Mouse (Mus musculus): ENCODE data around the gene Upb1. TPM values are rescaled to one million over a fixed set of nuclear protein-coding genes. Genes with fewer than 3 reads are reported as not detected.

Upb1 gene
- total RNA-seq, 1 experiment = 0.62 TPM

DNA sequence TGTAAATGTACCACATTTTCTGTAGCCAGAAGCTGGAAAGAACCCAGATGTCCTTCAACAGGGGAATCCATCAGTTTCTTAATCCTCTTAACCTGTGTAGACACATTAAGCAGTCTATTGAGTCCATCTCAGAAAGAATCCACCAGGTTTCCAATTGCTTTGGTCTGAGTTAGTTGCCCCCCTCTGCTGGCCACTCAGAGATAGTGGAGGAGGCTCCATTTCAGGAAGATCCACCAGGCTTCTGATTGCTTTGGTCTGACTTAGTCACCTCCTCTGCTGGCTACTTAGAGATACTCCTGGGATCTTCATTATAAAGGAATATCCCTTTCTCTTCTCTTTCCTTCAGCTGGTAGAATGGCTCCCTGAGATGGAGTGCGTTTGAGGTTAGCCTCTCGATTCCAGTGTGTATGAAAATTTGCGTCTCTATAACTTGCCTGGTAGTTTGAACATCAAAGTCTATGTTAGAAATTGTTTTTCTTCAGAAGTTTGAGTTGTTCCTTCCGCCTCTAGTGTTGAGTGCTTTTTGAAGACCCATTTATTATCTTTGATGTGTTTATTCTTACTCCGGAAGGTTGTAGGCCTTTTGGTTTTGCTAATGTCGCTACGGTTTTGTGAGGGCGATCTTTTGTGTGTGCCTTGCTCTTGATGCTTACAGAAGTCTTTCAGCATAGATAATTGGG is 16.6 kb downstream of the Upb1 start:
- Histone ChIP-seq H3K36me3 (ENCODE audit: control insufficient read depth, insufficient read depth, low read length, poor library complexity, severe bottlenecking) (no peaks in the 10 kb centered on the region), H3K4me1 (ENCODE audit: control insufficient read depth in 2 of 2, insufficient read depth in 2 of 2, low read length in 2 of 2, poor library complexity in 1 of 2) (no peaks in the 10 kb centered on the region), H3K9ac (ENCODE audit: insufficient read depth, low read depth, low read length, poor library complexity, severe bottlenecking) (no peak overlapping the region), H3K4me3 (ENCODE audit: insufficient read depth in 1 of 2, low read depth in 1 of 2, low read length in 2 of 2, poor library complexity in 1 of 2, severe bottlenecking in 1 of 2) (no peak overlapping the region), H3K27ac (ENCODE audit: insufficient read depth, low read depth, low read length, poor library complexity, severe bottlenecking) (no peak overlapping the region), H3K9me3 (ENCODE audit: control insufficient read depth, insufficient read depth, low read depth, low read length) (no peaks in the 10 kb centered on the region)
- no peak for DNase-seq (ENCODE audit: low read depth, low spot score)
- TF ChIP-seq CHD2 (IDR thresholded peaks at IDR 0.05; ENCODE audit: low read depth, low read length) (no peak), ZNF384 (IDR thresholded peaks at IDR 0.05; ENCODE audit: low read depth, low read length) (no peak), HCFC1 (IDR thresholded peaks at IDR 0.05; ENCODE audit: borderline replicate concordance, insufficient read depth, low read length) (no peak), ZC3H11A (IDR thresholded peaks at IDR 0.05; ENCODE audit: borderline replicate concordance, low read depth, low read length) (no peak)
- in situ Hi-C loops (cut with MboI; ENCODE audit: low sequenced_read_pairs in 2 of 2, unreplicated experiment in 2 of 2) = no loop called here

DNA sequence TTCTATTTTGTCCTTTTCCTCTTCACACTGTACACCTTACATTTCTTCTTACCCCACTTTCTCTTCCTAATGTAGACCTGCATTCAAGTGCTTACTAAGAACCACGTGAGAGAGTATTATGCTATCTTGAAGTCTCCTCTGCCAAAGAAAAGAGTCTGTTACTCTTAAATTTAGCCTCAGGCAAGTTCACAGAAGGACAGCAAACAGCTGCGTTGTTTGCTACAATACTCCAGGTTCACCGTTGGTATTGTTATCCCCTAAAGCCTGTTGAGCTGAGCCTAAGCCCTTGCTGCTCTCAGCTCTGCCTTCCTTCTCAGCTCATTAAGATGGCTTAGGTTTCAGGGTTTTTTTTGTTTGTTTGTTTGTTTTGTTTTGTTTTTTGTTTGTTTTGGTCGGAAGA is 17.8 kb downstream of the Upb1 start:
- no peak overlapping the region for H3K4me3 ChIP-seq (ENCODE audit: insufficient read depth in 1 of 2, low read depth in 1 of 2, low read length in 2 of 2, poor library complexity in 1 of 2, severe bottlenecking in 1 of 2)
- H3K4me1 ChIP-seq (ENCODE audit: control insufficient read depth in 2 of 2, insufficient read depth in 2 of 2, low read length in 2 of 2, poor library complexity in 1 of 2) = no peaks in the 10 kb centered on the region
- TF ChIP-seq CHD2 (IDR thresholded peaks at IDR 0.05; ENCODE audit: low read depth, low read length) (no peak), ZNF384 (IDR thresholded peaks at IDR 0.05; ENCODE audit: low read depth, low read length) (no peak), MAFK (IDR thresholded peaks at IDR 0.05; ENCODE audit: insufficient read depth, low read depth, low read length) (no peak), ZC3H11A (IDR thresholded peaks at IDR 0.05; ENCODE audit: borderline replicate concordance, low read depth, low read length) (no peak), HCFC1 (IDR thresholded peaks at IDR 0.05; ENCODE audit: borderline replicate concordance, insufficient read depth, low read length) (no peak)
- in situ Hi-C loops (cut with MboI; ENCODE audit: low sequenced_read_pairs in 2 of 2, unreplicated experiment in 2 of 2) = no loop called here
- H3K9ac ChIP-seq (ENCODE audit: insufficient read depth, low read depth, low read length, poor library complexity, severe bottlenecking) = no peak overlapping the region
- no peaks in the 10 kb centered on the region for H3K9me3 ChIP-seq (ENCODE audit: control insufficient read depth, insufficient read depth, low read depth, low read length)
- no peak overlapping the region for H3K27ac ChIP-seq (ENCODE audit: insufficient read depth, low read depth, low read length, poor library complexity, severe bottlenecking)
- no peak for DNase-seq (ENCODE audit: low read depth, low spot score)
- no peaks in the 10 kb centered on the region for H3K36me3 ChIP-seq (ENCODE audit: control insufficient read depth, insufficient read depth, low read length, poor library complexity, severe bottlenecking)

DNA sequence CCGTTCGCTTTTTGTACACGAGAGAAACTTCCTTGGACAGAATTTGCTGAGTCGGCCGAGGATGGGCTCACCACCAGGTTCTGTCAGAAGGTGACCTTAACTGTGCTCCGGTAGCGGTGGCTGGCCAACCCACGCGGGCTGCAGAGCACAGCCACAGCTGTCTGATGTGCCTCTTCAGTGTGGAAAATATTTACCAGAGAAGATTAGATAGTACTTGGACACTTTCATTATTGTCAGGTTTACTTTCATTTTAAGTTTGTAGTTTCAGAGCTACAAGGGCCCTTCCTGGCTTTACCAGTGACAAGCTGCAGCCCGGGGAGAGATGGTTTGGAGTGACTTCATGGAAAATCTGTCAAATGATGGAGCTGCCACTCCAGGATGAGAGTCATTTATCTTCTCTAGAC is 23.6 kb downstream of the Upb1 start:
- H3K9ac ChIP-seq (ENCODE audit: insufficient read depth, low read depth, low read length, poor library complexity, severe bottlenecking) = no peak overlapping the region
- in situ Hi-C loops (cut with MboI; ENCODE audit: low sequenced_read_pairs in 2 of 2, unreplicated experiment in 2 of 2) = no loop called here
- H3K4me3 ChIP-seq (ENCODE audit: insufficient read depth in 1 of 2, low read depth in 1 of 2, low read length in 2 of 2, poor library complexity in 1 of 2, severe bottlenecking in 1 of 2) = no peak overlapping the region
- DNase-seq (ENCODE audit: low read depth, low spot score) = no peak
- 0 out of 4 replicates have a peak, but pooled peaks cover 0 to 3% of the 10 kb centered on the region in 2 experiments for H3K4me1 ChIP-seq (ENCODE audit: control insufficient read depth in 2 of 2, insufficient read depth in 2 of 2, low read length in 2 of 2, poor library complexity in 1 of 2)
- TF ChIP-seq CHD2 (IDR thresholded peaks at IDR 0.05; ENCODE audit: low read depth, low read length) (no peak), MAFK (IDR thresholded peaks at IDR 0.05; ENCODE audit: insufficient read depth, low read depth, low read length) (no peak), ZC3H11A (IDR thresholded peaks at IDR 0.05; ENCODE audit: borderline replicate concordance, low read depth, low read length) (no peak), ZNF384 (IDR thresholded peaks at IDR 0.05; ENCODE audit: low read depth, low read length) (no peak), HCFC1 (IDR thresholded peaks at IDR 0.05; ENCODE audit: borderline replicate concordance, insufficient read depth, low read length) (no peak)
- no peak overlapping the region for H3K27ac ChIP-seq (ENCODE audit: insufficient read depth, low read depth, low read length, poor library complexity, severe bottlenecking)
- H3K36me3 ChIP-seq (ENCODE audit: control insufficient read depth, insufficient read depth, low read length, poor library complexity, severe bottlenecking) = no peaks in the 10 kb centered on the region
- H3K9me3 ChIP-seq (ENCODE audit: control insufficient read depth, insufficient read depth, low read depth, low read length) = no peaks in the 10 kb centered on the region

DNA sequence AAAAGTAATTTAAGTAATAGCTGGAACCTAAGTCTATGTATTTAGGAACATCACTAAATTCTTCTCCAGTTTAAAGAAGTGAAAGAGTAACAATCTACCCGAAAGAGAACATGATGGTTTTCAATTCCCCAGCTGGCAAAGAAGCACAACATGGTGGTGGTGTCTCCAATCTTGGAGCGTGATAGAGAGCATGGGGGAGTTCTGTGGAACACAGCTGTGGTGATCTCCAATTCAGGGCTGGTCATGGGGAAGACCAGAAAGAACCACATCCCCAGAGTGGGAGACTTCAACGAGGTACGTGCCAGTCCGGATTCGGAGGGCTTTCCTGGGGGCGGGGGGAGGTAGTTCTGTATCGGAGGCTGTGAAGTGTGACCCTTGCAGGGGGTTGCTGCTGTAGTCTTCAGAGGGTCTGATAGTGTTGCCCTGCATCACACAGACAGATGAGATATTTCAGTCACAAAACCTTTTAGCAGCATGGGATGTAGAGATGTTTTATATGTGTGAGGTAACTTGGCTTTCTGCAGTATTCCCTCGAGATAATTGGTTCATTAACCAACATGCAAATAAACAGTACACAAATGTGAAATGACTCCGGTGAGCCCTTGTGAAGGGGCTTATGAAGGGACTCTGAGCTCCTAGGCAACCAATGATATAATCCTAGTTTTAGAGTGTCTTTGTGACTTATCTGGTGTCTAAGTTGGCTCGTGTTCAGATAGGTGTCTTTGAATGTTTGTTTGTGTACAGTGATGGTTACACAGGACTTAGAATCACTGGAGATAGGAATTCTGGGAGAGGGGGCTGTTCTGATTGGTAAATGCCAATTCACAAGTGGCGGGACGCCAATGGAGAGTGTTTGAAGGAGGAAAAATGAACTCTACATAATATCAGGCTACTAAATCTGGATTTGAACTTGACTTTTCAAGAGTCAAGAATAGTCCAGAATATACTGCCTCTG is 27.4 kb downstream of the Upb1 start:
- Histone ChIP-seq H3K36me3 (ENCODE audit: control insufficient read depth, insufficient read depth, low read length, poor library complexity, severe bottlenecking) (no peaks in the 10 kb centered on the region), H3K4me3 (ENCODE audit: insufficient read depth in 1 of 2, low read depth in 1 of 2, low read length in 2 of 2, poor library complexity in 1 of 2, severe bottlenecking in 1 of 2) (no peak overlapping the region), H3K4me1 (ENCODE audit: control insufficient read depth in 2 of 2, insufficient read depth in 2 of 2, low read length in 2 of 2, poor library complexity in 1 of 2) (0 out of 4 replicates have a peak, but pooled peaks cover 0 to 3% of the 10 kb centered on the region in 2 experiments), H3K27ac (ENCODE audit: insufficient read depth, low read depth, low read length, poor library complexity, severe bottlenecking) (no peak overlapping the region), H3K9ac (ENCODE audit: insufficient read depth, low read depth, low read length, poor library complexity, severe bottlenecking) (no peak overlapping the region), H3K9me3 (ENCODE audit: control insufficient read depth, insufficient read depth, low read depth, low read length) (no peaks in the 10 kb centered on the region)
- in situ Hi-C loops (cut with MboI; ENCODE audit: low sequenced_read_pairs in 2 of 2, unreplicated experiment in 2 of 2) = no loop called here
- DNase-seq (ENCODE audit: low read depth, low spot score) = no peak
- TF ChIP-seq ZNF384 (IDR thresholded peaks at IDR 0.05; ENCODE audit: low read depth, low read length) = no peak
- no peak for TF ChIP-seq MAFK (IDR thresholded peaks at IDR 0.05; ENCODE audit: insufficient read depth, low read depth, low read length)
- no peak for TF ChIP-seq HCFC1 (IDR thresholded peaks at IDR 0.05; ENCODE audit: borderline replicate concordance, insufficient read depth, low read length)
- no peak for TF ChIP-seq CHD2 (IDR thresholded peaks at IDR 0.05; ENCODE audit: low read depth, low read length)
- TF ChIP-seq ZC3H11A (IDR thresholded peaks at IDR 0.05; ENCODE audit: borderline replicate concordance, low read depth, low read length) = no peak

All from ES-E14 (cell line).